Mouse (Mus musculus) stomach, embryonic 16.5 days (tissue): ENCODE data around the gene Ipo9. TPM values are rescaled to one million over a fixed set of nuclear protein-coding genes. Genes with fewer than 3 reads are reported as not detected.
A peak's percentile ranks its signal among the peaks of the same experiment; 100 is the strongest.
"Not testable (repeated sequence)": the region's sequence is repeated elsewhere in the genome, so short reads cannot be mapped to it uniquely, and the experiment has no call there.

Source experiments
- ATAC-seq: fragments of 200-750 bp; cut with Nextera tagmentation; 2 replicates; pipeline ENCODE4 v1.8.0; 2017; ENCODE audit warnings: moderate number of reproducible peaks, moderate TSS enrichment; ENCODE audit not compliant: insufficient read depth, low FRiP score
- H3K27ac ChIP-seq: fragments of 300-500 bp; sonication (generic); 2 replicates; pipeline ENCODE4 v1.5.1; 2014; ENCODE audit warnings: low read length
- H3K27me3 ChIP-seq: fragments of 300-500 bp; sonication (generic); 2 replicates; pipeline ENCODE4 v1.6.1; 2014; ENCODE audit warnings: low read length, control low read depth, mixed read lengths; ENCODE audit not compliant: control insufficient read depth, insufficient read depth
- H3K36me3 ChIP-seq: fragments of 300-500 bp; sonication (generic); 2 replicates; pipeline ENCODE4 v1.6.1; 2014; ENCODE audit warnings: low read length; ENCODE audit not compliant: control insufficient read depth, insufficient read depth
- H3K4me1 ChIP-seq: fragments of 300-500 bp; sonication (generic); 2 replicates; pipeline ENCODE4 v1.6.1; 2014; ENCODE audit warnings: low read length, control low read depth, mixed read lengths; ENCODE audit not compliant: control insufficient read depth, insufficient read depth
- H3K4me2 ChIP-seq: fragments of 300-500 bp; sonication (generic); 2 replicates; pipeline ENCODE4 v1.6.1; 2014; ENCODE audit warnings: low read depth, low read length, mixed read lengths
- H3K4me3 ChIP-seq: fragments of 300-500 bp; sonication (generic); replicated peaks from 2 replicates; pipeline ENCODE4 v1.5.1; 2014; ENCODE audit warnings: mild to moderate bottlenecking, low read length
- H3K9ac ChIP-seq: fragments of 300-500 bp; sonication (generic); 2 replicates; pipeline ENCODE4 v1.6.1; 2014; ENCODE audit warnings: low read length
- H3K9me3 ChIP-seq: fragments of 300-500 bp; sonication (generic); replicated peaks from 2 replicates; pipeline ENCODE4 v1.6.1; 2016; ENCODE audit warnings: low read length, control low read depth; ENCODE audit not compliant: control insufficient read depth
- WGBS: fragments of 180-500 bp; shearing (Covaris S2); extraction: QIAGEN DNeasy Blood & Tissue Kit; methylation state at CpG from one replicate; pipeline ENCODE4 v1.1.7; 2014; 5-methylcytosine and 5-hydroxymethylcytosine counted together
- polyA plus RNA-seq: library from polyadenylated mRNA; unstranded; fragments of >200 nt; fragmentation: Nextera tagmentation; extraction: Ambion mirVana; gene quantifications from 2 replicates; pipeline ENCODE4 v1.2.1, GENCODE M21; 2015

Ipo9 gene
- polyA plus RNA-seq, 1 experiment from 2014 or later, result 92.4 TPM

DNA sequence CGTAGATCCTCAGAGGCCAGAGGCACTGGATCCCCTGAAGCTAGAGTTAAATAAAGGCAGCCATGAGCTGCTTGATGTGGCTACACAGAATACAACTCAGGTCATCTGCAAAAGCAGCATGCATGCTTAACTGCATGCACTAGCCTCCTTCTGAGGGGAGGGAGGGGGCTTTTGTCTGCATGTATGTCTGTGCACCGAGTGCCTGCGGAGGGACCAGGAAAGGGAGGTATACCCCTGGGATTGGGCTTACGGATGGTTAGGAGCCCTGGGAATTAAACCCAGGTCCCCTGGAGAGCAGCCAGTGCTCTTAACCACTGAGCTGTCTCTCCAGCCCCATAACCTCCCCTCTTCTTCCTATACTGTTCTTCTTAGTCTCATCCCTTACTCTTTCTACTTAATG lies 18.2 kb downstream of the Ipo9 start:
- Histone ChIP-seq H3K27ac (no peak overlapping the region), H3K36me3 (peaks cover 40% of the 10 kb centered on the region), H3K4me1 (no peaks in the 10 kb centered on the region), H3K9me3 (no peaks in the 10 kb centered on the region), H3K9ac (no peak overlapping the region), H3K27me3 (no peaks in the 10 kb centered on the region), H3K4me3 (no peak overlapping the region), H3K4me2 (no peak overlapping the region)
- 87% methylated on average over 4 of the region's 4 CpGs for WGBS
- ATAC-seq, result no peak

DNA sequence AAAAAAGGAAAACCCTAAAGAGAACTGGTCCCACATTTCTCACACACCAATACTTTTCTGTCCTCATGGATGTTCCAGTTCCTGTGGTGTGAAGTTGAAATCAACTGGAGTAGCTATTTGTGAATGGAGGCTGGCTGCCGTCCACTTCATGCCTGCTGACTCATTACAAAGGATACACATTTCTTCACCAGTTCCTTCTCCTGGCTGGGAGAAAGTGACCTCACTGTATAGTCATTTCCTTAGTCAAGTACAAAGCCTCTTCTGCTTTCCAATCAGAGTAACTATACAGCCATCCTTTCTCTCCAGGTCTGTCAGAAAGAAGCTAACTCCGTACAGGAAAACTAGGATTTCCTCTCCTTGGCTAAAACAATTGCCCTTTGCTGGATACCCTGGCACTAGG lies 19.3 kb downstream of the Ipo9 start:
- Histone ChIP-seq H3K27me3 (no peaks in the 10 kb centered on the region), H3K9ac (no peak overlapping the region), H3K27ac (peak overlapping the region; percentile 30; the same call in 1 of the 2 replicates), H3K4me1 (no peaks in the 10 kb centered on the region), H3K4me2 (no peak overlapping the region), H3K9me3 (no peaks in the 10 kb centered on the region), H3K36me3 (peaks cover 40% of the 10 kb centered on the region), H3K4me3 (no peak overlapping the region)
- 60% methylated on average over 2 of the region's 2 CpGs for WGBS
- ATAC-seq, result peak; percentile 72; the same call in 1 of the 2 replicates

DNA sequence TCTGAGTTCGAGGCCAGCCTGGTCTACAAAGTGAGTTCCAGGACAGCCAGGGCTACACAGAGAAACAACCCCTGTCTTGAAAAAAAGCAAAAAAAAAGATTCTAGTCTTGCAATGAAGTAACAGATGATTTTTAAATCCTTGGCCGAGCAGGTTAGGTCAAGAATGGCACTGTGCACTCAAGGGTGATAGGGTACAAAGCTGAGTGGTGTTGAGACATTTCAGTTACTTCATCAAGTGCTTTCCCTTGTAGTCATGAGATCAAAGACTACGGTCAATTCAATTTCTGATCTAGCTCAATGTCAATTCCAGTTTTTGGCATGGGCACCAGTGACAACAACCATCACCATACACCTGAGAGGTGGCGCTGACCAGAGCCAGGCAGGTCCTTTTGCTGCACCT lies 21.3 kb downstream of the Ipo9 start:
- no peak for ATAC-seq
- 97% methylated on average over 4 of the region's 4 CpGs for WGBS
- H3K36me3 ChIP-seq, result peaks cover 45% of the 10 kb centered on the region

DNA sequence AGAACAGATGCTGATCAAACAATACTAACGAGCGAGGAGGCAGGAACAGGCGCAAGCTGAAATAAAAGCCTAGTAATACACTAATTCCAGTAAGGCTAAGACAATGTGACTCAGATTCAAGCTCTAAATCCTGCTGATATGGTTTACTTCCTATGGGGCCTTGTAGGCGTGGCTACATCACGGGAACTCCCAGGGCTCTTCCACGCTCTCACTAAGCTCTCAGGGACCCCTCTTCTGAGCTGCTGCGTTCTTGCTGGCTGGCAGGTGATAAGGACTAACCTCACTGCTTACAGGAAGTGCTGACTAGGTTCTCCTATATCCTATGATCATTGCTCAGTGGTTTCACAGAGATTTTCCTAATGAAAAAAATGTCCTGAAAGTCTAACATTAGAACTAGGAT lies 24.9 kb downstream of the Ipo9 start:
- H3K36me3 ChIP-seq, result peaks cover 63% of the 10 kb centered on the region
- 82% methylated on average over 7 of the region's 7 CpGs for WGBS
- ATAC-seq, result no peak

More for the DNA sequence above, 21.3 kb downstream of the Ipo9 start:
- H3K4me1 ChIP-seq, result no peaks in the 10 kb centered on the region
- H3K27ac ChIP-seq, result no peak overlapping the region
- H3K27me3 ChIP-seq, result no peaks in the 10 kb centered on the region
- H3K9me3 ChIP-seq, result no peaks in the 10 kb centered on the region
- H3K4me2 ChIP-seq, result no peak overlapping the region
- no peak overlapping the region for H3K4me3 ChIP-seq
- no peak overlapping the region for H3K9ac ChIP-seq

DNA sequence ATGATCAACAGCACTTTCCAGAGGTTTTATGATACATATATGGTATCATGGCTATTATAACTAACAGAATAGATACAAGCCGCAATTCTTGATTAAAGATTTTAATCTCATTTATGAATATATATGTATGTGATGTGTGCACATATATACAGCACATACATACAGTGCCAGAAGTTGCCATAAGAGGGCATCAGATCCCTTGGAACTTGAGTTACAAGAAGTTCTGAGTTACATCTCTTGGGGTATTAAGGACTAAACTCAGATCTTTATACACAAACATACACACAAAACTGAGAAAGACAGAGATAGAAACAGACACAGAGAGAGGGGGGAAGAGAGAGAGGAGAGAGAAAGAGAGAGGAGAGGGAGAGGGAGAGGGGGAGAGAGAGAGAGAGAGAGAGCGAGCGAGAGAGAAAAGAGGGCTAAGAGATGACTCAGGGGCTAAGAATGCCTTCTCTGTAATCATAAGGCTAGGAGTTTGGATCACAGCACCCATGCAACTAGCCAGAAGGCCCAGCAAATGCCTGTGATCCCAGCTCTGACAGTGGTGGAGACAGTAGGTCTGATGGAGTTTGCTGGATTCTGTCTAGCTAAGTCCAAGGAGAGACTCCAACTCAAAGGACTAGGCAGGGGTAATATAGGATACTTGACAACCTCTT lies 28.7 kb downstream of the Ipo9 start:
- H3K9me3 ChIP-seq, result no peaks in the 10 kb centered on the region
- peaks cover 46% of the 10 kb centered on the region for H3K36me3 ChIP-seq
- H3K9ac ChIP-seq, result no peak overlapping the region
- H3K4me1 ChIP-seq, result no peaks in the 10 kb centered on the region
- H3K27ac ChIP-seq, result no peak overlapping the region
- ATAC-seq, result no peak
- no peaks in the 10 kb centered on the region for H3K27me3 ChIP-seq
- H3K4me2 ChIP-seq, result no peak overlapping the region
- no peak overlapping the region for H3K4me3 ChIP-seq
- 85% methylated on average over 3 of the region's 3 CpGs for WGBS

More for the DNA sequence above, 24.9 kb downstream of the Ipo9 start:
- no peak overlapping the region for H3K27ac ChIP-seq
- no peaks in the 10 kb centered on the region for H3K4me1 ChIP-seq
- no peaks in the 10 kb centered on the region for H3K9me3 ChIP-seq
- H3K4me2 ChIP-seq, result no peak overlapping the region
- no peak overlapping the region for H3K4me3 ChIP-seq
- H3K9ac ChIP-seq, result no peak overlapping the region
- H3K27me3 ChIP-seq, result no peaks in the 10 kb centered on the region

DNA sequence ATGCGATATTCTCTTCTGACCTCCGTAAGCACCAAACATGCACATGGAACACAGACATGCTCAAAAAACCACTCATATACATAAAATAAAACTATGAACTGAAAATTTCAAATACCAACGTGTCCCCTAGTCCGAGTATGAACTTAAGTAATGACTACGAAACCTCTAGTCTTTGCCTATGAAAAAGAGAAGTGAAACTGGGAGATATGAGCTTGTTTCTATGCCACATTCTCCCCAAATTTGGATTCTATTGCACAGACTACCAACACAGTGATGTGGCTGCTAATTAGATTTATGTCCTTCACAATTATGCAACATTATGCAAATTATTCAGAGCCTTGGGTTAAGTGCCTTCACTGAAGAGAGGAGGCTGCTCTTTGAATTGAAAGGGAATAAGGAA lies 30.8 kb downstream of the Ipo9 start:
- 95% methylated on average over 5 of the region's 5 CpGs for WGBS

DNA sequence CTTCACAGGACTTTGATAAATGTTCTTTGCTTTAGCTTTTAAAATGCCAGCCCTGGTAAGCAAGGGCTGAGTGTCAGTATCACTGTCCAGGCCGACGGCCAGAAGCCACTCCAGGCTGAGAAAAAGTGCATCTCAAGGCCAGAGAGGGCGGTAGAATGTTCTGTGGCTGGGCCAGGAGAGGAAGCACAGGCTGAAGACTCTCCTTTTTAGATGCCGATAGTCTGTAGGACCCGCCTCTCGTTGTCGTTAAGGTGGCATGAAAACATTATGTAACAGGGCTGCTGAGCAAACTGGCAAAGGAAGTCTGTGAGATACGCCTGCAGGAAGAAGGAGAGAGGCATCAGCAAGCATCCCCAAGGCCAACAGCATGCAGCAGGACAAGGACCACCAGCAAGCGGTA lies 45.1 kb downstream of the Ipo9 start:
- no peaks in the 10 kb centered on the region for H3K27me3 ChIP-seq
- no peaks in the 10 kb centered on the region for H3K9me3 ChIP-seq
- H3K36me3 ChIP-seq, result peaks cover 38% of the 10 kb centered on the region
- no peak for ATAC-seq
- H3K4me3 ChIP-seq, result no peak overlapping the region
- WGBS, result 83% methylated on average over 9 of the region's 9 CpGs
- H3K4me1 ChIP-seq, result no peaks in the 10 kb centered on the region
- H3K4me2 ChIP-seq, result no peak overlapping the region
- no peak overlapping the region for H3K9ac ChIP-seq
- no peak overlapping the region for H3K27ac ChIP-seq

More for the DNA sequence above, 30.8 kb downstream of the Ipo9 start:
- no peak overlapping the region for H3K4me2 ChIP-seq
- no peaks in the 10 kb centered on the region for H3K4me1 ChIP-seq
- H3K27me3 ChIP-seq, result no peaks in the 10 kb centered on the region
- H3K9ac ChIP-seq, result no peak overlapping the region
- peaks cover 39% of the 10 kb centered on the region for H3K36me3 ChIP-seq
- H3K27ac ChIP-seq, result no peak overlapping the region
- H3K9me3 ChIP-seq, result no peaks in the 10 kb centered on the region
- no peak for ATAC-seq
- no peak overlapping the region for H3K4me3 ChIP-seq

DNA sequence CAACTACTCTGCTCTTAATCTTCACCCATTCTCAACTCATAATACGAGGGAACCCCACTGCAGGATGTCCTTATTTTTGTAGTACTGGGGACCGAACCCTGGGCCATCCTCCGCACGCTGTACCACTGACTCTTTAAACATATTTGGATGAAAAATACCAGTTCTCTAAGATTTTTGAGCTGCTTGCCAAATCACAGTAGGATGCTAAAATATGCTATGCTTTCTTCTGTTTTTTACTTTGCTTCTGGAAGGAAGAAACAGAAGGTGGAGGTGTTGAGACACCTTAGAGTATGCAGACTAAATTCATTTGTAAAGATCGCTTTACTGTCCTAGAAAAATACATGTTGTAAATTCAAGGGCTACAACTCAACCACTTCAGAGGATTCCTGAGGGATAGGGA lies 46.1 kb downstream of the Ipo9 start:
- H3K36me3 ChIP-seq, result peaks cover 30% of the 10 kb centered on the region
- ATAC-seq, result no peak
- H3K4me2 ChIP-seq, result no peak overlapping the region
- H3K9me3 ChIP-seq, result no peaks in the 10 kb centered on the region
- no peaks in the 10 kb centered on the region for H3K4me1 ChIP-seq
- H3K27me3 ChIP-seq, result no peaks in the 10 kb centered on the region
- H3K4me3 ChIP-seq, result no peak overlapping the region
- WGBS, result 94% methylated on average over 5 of the region's 5 CpGs
- no peak overlapping the region for H3K9ac ChIP-seq
- H3K27ac ChIP-seq, result no peak overlapping the region

DNA sequence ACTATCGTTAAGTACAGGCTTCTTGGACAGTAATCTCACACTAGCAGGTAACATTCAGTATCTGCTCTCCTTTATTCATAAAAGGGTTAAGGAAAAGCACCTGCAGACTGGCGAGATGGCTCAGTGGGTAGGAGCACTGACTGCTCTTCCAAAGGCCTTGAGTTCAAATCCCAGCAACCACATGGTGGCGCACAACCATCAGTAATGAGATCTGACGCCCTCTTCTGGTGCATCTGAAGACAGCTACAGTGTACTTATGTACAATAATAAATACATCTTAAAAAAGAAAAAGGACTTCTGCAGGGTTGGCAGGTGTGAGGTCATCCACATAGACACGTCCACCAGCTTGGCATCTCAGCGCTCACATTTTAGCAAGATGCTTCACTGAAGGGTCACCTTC lies 48.7 kb downstream of the Ipo9 start:
- H3K27me3 ChIP-seq, H3K9ac ChIP-seq, ATAC-seq, H3K4me1 ChIP-seq, H3K27ac ChIP-seq, H3K4me3 ChIP-seq, H3K4me2 ChIP-seq, H3K9me3 ChIP-seq: not testable (repeated sequence)
- 64% methylated on average over 6 of the region's 6 CpGs for WGBS
- peaks cover 17% of the 10 kb centered on the region for H3K36me3 ChIP-seq
